Mouse (Mus musculus): Measurements from ENCODE around the gene Cfap126. TPM values are rescaled to one million over a fixed set of nuclear protein-coding genes. Genes with fewer than 3 reads are reported as not detected.
A peak's percentile ranks its signal among the peaks of the same experiment; 100 is the strongest.

Cfap126 gene
- total and polyA plus RNA-seq, 3 experiments: 0.76 to 11.9 (median 1.0) TPM

GRCm38 (mm10) chr1:171089891-171090290 lies 23.8 kb upstream of the Cfap126 start:
- Histone ChIP-seq H3K4me3 (ENCODE audit: low read depth, low read length) (no peak overlapping the region), H3K27me3 (ENCODE audit: insufficient read depth, low read length) (no peaks in the 10 kb centered on the region), H3K9me3 (replicated peaks) (0 out of 2 replicates have a peak, but pooled peaks cover 2% of the 10 kb centered on the region), H3K4me1 (ENCODE audit: insufficient read depth, low read depth, low read length) (peaks cover 29% of the 10 kb centered on the region), H3K36me3 (replicated peaks) (no peaks in the 10 kb centered on the region)
- DNase-seq (ENCODE audit: low spot score) (no peak), ATAC-seq (ENCODE audit: extremely low read depth, insufficient number of reproducible peaks, low FRiP score, poor library complexity, severe bottlenecking) (no peak)
- TF ChIP-seq GATA1 (IDR thresholded peaks at IDR 0.05; ENCODE audit: borderline replicate concordance, low read length): no peak
- TF ChIP-seq TAL1 (conservative IDR thresholded peaks at IDR 0.05; ENCODE audit: low read depth, low read length): no peak
- no peak for TF ChIP-seq POLR2AphosphoS5 (IDR thresholded peaks at IDR 0.05; ENCODE audit: insufficient replicate concordance, low read depth, low read length)
- TF ChIP-seq CTCF (IDR thresholded peaks at IDR 0.05; ENCODE audit: low read depth, low read length): no peak
- TF ChIP-seq GATA2 (IDR thresholded peaks at IDR 0.05; ENCODE audit: borderline replicate concordance, low read depth, low read length): no peak

DNA sequence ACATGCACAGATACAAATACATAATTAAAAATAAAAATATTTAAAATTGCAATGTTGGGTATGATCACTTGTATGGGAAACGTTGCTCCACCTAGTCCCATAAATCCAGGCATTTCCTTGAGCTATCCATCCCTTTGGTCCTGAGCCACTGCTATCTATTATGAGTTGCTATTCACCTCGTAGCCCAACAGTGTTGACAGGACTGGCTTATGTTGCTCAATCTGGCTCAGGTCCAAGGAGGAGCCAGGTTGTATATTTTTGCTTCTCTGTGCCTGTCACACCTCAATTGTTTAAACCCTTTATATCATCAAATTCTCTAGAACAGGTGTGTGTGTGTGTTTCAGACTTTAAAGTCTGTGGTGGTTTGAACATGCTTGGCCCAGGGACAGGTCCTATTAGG lies 23.0 kb upstream of the Cfap126 start:
- DNase-seq (ENCODE audit: low spot score) (no peak), ATAC-seq (ENCODE audit: extremely low read depth, insufficient number of reproducible peaks, low FRiP score, poor library complexity, severe bottlenecking) (no peak)
- H3K9me3 ChIP-seq (replicated peaks): 0 out of 2 replicates have a peak, but pooled peaks cover 2% of the 10 kb centered on the region
- H3K36me3 ChIP-seq (replicated peaks): no peaks in the 10 kb centered on the region
- no peaks in the 10 kb centered on the region for H3K27me3 ChIP-seq (ENCODE audit: insufficient read depth, low read length)
- TF ChIP-seq GATA2 (IDR thresholded peaks at IDR 0.05; ENCODE audit: borderline replicate concordance, low read depth, low read length): no peak
- TF ChIP-seq POLR2AphosphoS5 (IDR thresholded peaks at IDR 0.05; ENCODE audit: insufficient replicate concordance, low read depth, low read length): no peak
- TF ChIP-seq TAL1 (conservative IDR thresholded peaks at IDR 0.05; ENCODE audit: low read depth, low read length): no peak
- TF ChIP-seq CTCF (IDR thresholded peaks at IDR 0.05; ENCODE audit: low read depth, low read length): no peak
- TF ChIP-seq GATA1 (IDR thresholded peaks at IDR 0.05; ENCODE audit: borderline replicate concordance, low read length): no peak
- H3K4me3 ChIP-seq (ENCODE audit: low read depth, low read length): no peak overlapping the region
- peaks cover 36% of the 10 kb centered on the region for H3K4me1 ChIP-seq (ENCODE audit: insufficient read depth, low read depth, low read length)

DNA sequence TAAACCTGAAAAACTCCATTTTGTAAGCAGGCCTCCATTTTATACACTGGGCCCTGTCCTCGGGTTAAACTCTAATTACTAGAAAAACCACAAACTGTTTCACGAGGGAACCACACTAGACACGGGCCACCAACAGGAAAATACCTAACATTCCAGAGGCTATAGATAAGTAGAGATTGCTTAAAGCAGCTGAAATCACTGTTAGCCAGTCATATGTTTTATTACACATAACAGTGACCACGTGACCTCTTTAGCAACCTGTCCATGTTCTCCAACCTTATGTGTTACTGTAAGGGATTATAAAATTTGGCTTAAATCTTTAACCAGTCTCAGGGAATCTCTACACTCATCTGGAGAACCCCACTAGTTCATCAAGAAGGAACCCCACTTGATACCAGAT lies 19.3 kb upstream of the Cfap126 start:
- no peak for ATAC-seq (ENCODE audit: extremely low read depth, insufficient number of reproducible peaks, low FRiP score, poor library complexity, severe bottlenecking)
- no peaks in the 10 kb centered on the region for H3K36me3 ChIP-seq (replicated peaks)
- H3K27me3 ChIP-seq (ENCODE audit: insufficient read depth, low read length): no peaks in the 10 kb centered on the region
- no peak for DNase-seq (ENCODE audit: low spot score)
- H3K4me1 ChIP-seq (ENCODE audit: insufficient read depth, low read depth, low read length): peaks cover 49% of the 10 kb centered on the region
- H3K4me3 ChIP-seq (ENCODE audit: low read depth, low read length): no peak overlapping the region
- peaks cover 8% of the 10 kb centered on the region for H3K9me3 ChIP-seq (replicated peaks)
- no peak for TF ChIP-seq CTCF (IDR thresholded peaks at IDR 0.05; ENCODE audit: low read depth, low read length)

GRCm38 (mm10) chr1:171096110-171096964 lies 17.4 kb upstream of the Cfap126 start:
- Histone ChIP-seq H3K9me3 (replicated peaks) (peaks cover 6% of the 10 kb centered on the region), H3K4me1 (ENCODE audit: insufficient read depth, low read depth, low read length) (peaks cover 51% of the 10 kb centered on the region), H3K4me3 (ENCODE audit: low read depth, low read length) (no peak overlapping the region; the same call in 1 of the 2 replicates), H3K27me3 (ENCODE audit: insufficient read depth, low read length) (no peaks in the 10 kb centered on the region), H3K36me3 (replicated peaks) (no peaks in the 10 kb centered on the region)
- no peak for ATAC-seq (ENCODE audit: extremely low read depth, insufficient number of reproducible peaks, low FRiP score, poor library complexity, severe bottlenecking)
- DNase-seq (ENCODE audit: low spot score): no peak
- TF ChIP-seq TAL1 (conservative IDR thresholded peaks at IDR 0.05; ENCODE audit: low read depth, low read length) (no peak), CTCF (IDR thresholded peaks at IDR 0.05; ENCODE audit: low read depth, low read length) (no peak), GATA2 (IDR thresholded peaks at IDR 0.05; ENCODE audit: borderline replicate concordance, low read depth, low read length) (no peak), POLR2AphosphoS5 (IDR thresholded peaks at IDR 0.05; ENCODE audit: insufficient replicate concordance, low read depth, low read length) (no peak)

DNA sequence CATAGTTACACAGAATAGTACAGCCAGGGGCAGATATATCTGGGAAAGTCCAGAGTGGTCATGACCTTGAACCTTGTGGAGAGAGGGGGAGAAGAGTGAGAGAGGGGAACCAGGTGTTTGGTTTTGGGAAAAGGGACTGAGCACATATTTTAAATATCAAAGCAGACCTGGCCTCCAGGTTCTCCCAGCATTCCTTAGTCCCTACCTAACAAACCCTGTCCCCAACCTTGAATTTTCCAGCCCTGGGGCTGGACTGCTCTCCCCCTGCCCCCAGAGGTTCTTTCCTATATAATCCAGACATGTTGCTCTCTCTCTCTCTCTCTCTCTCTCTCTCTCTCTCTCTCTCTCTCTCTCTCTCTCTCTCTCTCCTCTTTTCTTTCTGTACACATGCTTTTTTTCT lies 16.6 kb upstream of the Cfap126 start:
- TF ChIP-seq TAL1 (conservative IDR thresholded peaks at IDR 0.05; ENCODE audit: low read depth, low read length) (no peak), POLR2AphosphoS5 (IDR thresholded peaks at IDR 0.05; ENCODE audit: insufficient replicate concordance, low read depth, low read length) (no peak)
- Histone ChIP-seq H3K4me3 (ENCODE audit: low read depth, low read length) (peak overlapping the region; percentile 33; the same call in 1 of the 2 replicates), H3K36me3 (replicated peaks) (no peaks in the 10 kb centered on the region), H3K9me3 (replicated peaks) (peaks cover 6% of the 10 kb centered on the region), H3K4me1 (ENCODE audit: insufficient read depth, low read depth, low read length) (peaks cover 58% of the 10 kb centered on the region), H3K27me3 (ENCODE audit: insufficient read depth, low read length) (no peaks in the 10 kb centered on the region)
- DNase-seq (ENCODE audit: low spot score) (no peak), ATAC-seq (ENCODE audit: extremely low read depth, insufficient number of reproducible peaks, low FRiP score, poor library complexity, severe bottlenecking) (no peak)

GRCm38 (mm10) chr1:171097612-171098011 lies 16.1 kb upstream of the Cfap126 start:
- no peak for TF ChIP-seq GATA1 (IDR thresholded peaks at IDR 0.05; ENCODE audit: borderline replicate concordance, low read length)
- no peak for TF ChIP-seq POLR2AphosphoS5 (IDR thresholded peaks at IDR 0.05; ENCODE audit: insufficient replicate concordance, low read depth, low read length)
- TF ChIP-seq CTCF (IDR thresholded peaks at IDR 0.05; ENCODE audit: low read depth, low read length): no peak
- TF ChIP-seq GATA2 (IDR thresholded peaks at IDR 0.05; ENCODE audit: borderline replicate concordance, low read depth, low read length): no peak
- TF ChIP-seq TAL1 (conservative IDR thresholded peaks at IDR 0.05; ENCODE audit: low read depth, low read length): peak; percentile 74
- ATAC-seq (ENCODE audit: extremely low read depth, insufficient number of reproducible peaks, low FRiP score, poor library complexity, severe bottlenecking): peak; percentile 92
- H3K4me3 ChIP-seq (ENCODE audit: low read depth, low read length): no peak overlapping the region; the same call in 1 of the 2 replicates
- DNase-seq (ENCODE audit: low spot score): peak; percentile 64
- H3K4me1 ChIP-seq (ENCODE audit: insufficient read depth, low read depth, low read length): peaks cover 58% of the 10 kb centered on the region
- peaks cover 6% of the 10 kb centered on the region for H3K9me3 ChIP-seq (replicated peaks)
- no peaks in the 10 kb centered on the region for H3K36me3 ChIP-seq (replicated peaks)
- H3K27me3 ChIP-seq (ENCODE audit: insufficient read depth, low read length): no peaks in the 10 kb centered on the region

Measured in G1E (cell line).